Mouse (Mus musculus): Measurements from ENCODE around the gene Braf.

Gene Braf

GRCm38 (mm10) chr6:39554888-39555647 is 170.2 kb downstream of the Braf start:
- DNase-seq: no peak

Measured in B cell, adult 2 months (primary cell).